Mouse (Mus musculus) ES-E14 (cell line): Measurements from ENCODE around the gene Cdc42. TPM values are rescaled to one million over a fixed set of nuclear protein-coding genes. Genes with fewer than 3 reads are reported as not detected.

ENCODE experiments used
- DNase-seq: peaks from one replicate; pipeline ENCODE4 v3.0.0-alpha.2; 2013; ENCODE audit warnings: low read depth, low spot score
- H3K27ac ChIP-seq: 2 replicates; pipeline ENCODE4 v1.5.1; 2012; ENCODE audit warnings: low read depth, mild to moderate bottlenecking, low read length, moderate library complexity, mixed read lengths; ENCODE audit not compliant: poor library complexity, insufficient read depth, severe bottlenecking
- H3K36me3 ChIP-seq: 2 replicates; pipeline ENCODE4 v1.6.1; 2012; ENCODE audit warnings: mild to moderate bottlenecking, low read length, moderate library complexity, mixed read lengths; ENCODE audit not compliant: control insufficient read depth, poor library complexity, insufficient read depth, severe bottlenecking
- H3K4me1 ChIP-seq, 2 experiments: fragments of 150-350 bp in 1 of 2; sonication (generic) in 1 of 2; 2 replicates each; pipeline ENCODE4 v1.6.1; 2012; ENCODE audit warnings: low read length in 2 of 2, mild to moderate bottlenecking in 1 of 2, mixed read lengths in 1 of 2; ENCODE audit not compliant: control insufficient read depth in 2 of 2, insufficient read depth in 2 of 2, poor library complexity in 1 of 2
- H3K4me3 ChIP-seq, 2 experiments: fragments of 150-350 bp in 1 of 2; sonication (generic) in 1 of 2; 2 replicates each; pipeline ENCODE4 v1.5.1; 2012; ENCODE audit warnings: low read length in 2 of 2, low read depth in 1 of 2, mild to moderate bottlenecking in 1 of 2, mixed read lengths in 1 of 2; ENCODE audit not compliant: insufficient read depth in 1 of 2, poor library complexity in 1 of 2, severe bottlenecking in 1 of 2
- H3K9ac ChIP-seq: 2 replicates; pipeline ENCODE4 v1.6.1; 2012; ENCODE audit warnings: low read depth, mild to moderate bottlenecking, low read length, mixed read lengths; ENCODE audit not compliant: poor library complexity, insufficient read depth, severe bottlenecking
- H3K9me3 ChIP-seq: fragments of 150-350 bp; sonication (generic); 2 replicates; pipeline ENCODE4 v1.6.1; 2012; ENCODE audit warnings: low read depth, mild to moderate bottlenecking, low read length; ENCODE audit not compliant: control insufficient read depth, insufficient read depth
- CHD2 ChIP-seq: IDR thresholded peaks from 2 replicates; pipeline ENCODE4 v1.6.1; 2014; ENCODE audit warnings: mild to moderate bottlenecking, low read depth, low read length, inconsistent platforms
- HCFC1 ChIP-seq: IDR thresholded peaks from 2 replicates; pipeline ENCODE4 v1.6.1; 2012; ENCODE audit warnings: low read length, inconsistent platforms, borderline replicate concordance; ENCODE audit not compliant: insufficient read depth
- MAFK ChIP-seq: IDR thresholded peaks from 2 replicates; pipeline ENCODE4 v1.6.1; 2014; ENCODE audit warnings: mild to moderate bottlenecking, low read depth, low read length, inconsistent platforms; ENCODE audit not compliant: insufficient read depth
- ZC3H11A ChIP-seq: IDR thresholded peaks from 2 replicates; pipeline ENCODE4 v1.6.1; 2012; ENCODE audit warnings: low read depth, mild to moderate bottlenecking, inconsistent platforms, low read length, borderline replicate concordance
- ZNF384 ChIP-seq: IDR thresholded peaks from 2 replicates; pipeline ENCODE4 v1.6.1; 2012; ENCODE audit warnings: low read depth, low read length, inconsistent platforms
- in situ Hi-C, 2 experiments: fragments of 600-800 bp; cut with MboI; formaldehyde crosslinking; loops; one replicate each; pipeline ENCODE4 v1.15.1; 2025; ENCODE audit warnings: low sequenced_read_pairs in 2 of 2, inconsistent platforms in 1 of 2; ENCODE audit not compliant: unreplicated experiment in 2 of 2
- total RNA-seq: library from RNA; depleted of rRNA; stranded (reverse); fragments of 300-350 nt; gene quantifications from 2 replicates; pipeline ENCODE4 v1.2.3, GENCODE M21; 2012

Gene Cdc42
- total RNA-seq, 1 experiment = 189 TPM

DNA sequence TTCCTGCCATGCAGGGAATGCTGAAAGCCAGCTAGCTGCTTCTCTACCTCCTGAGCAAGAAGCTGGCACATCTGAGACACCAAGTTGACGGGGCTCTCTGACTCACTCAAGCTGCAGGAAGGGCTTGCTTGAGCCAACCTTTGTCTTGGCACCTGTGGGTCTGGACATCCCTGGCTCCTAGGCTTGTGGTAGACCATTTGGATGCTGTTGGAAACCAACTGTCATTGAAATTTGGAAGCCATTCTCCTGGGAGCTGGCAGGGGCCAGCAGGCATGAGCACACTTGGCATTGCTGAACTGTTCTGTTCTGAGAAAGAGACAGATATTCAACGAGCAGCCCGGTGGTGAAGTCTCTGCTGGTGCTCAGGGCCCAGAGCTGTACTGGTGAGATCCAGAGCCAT is 67.3 kb downstream of the Cdc42 start:
- TF ChIP-seq ZC3H11A = no peak
- no peak for TF ChIP-seq CHD2
- TF ChIP-seq MAFK = no peak
- TF ChIP-seq ZNF384 = no peak
- TF ChIP-seq HCFC1 = no peak
- Histone ChIP-seq H3K27ac (no peak overlapping the region), H3K4me3 (no peak overlapping the region), H3K36me3 (no peaks in the 10 kb centered on the region), H3K4me1 (no peaks in the 10 kb centered on the region), H3K9ac (no peak overlapping the region), H3K9me3 (no peaks in the 10 kb centered on the region)
- no peak for DNase-seq
- in situ Hi-C loops = loop anchor here in 1 of 2 experiments (25.0 kb wide), 1 partner anchor 203 kb away; no protein-coding TSS in a partner anchor

DNA sequence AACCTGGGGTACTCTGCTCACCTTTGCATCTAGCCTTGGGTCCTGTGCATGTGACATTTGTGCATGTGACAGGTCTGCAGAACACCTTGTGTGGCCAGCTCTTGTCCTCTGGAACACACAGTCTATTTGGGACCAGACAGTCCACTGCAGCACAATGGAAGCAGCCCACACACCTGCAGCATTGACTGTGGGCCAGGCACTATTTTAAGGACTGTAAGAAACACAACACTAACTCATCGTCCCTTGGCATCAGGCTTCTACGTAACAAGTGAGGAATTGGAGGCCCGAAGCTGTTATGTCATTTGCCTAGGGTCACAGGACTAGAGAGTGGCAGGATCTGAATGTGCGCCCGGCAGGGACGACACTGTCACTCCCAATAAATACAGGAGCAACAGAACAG is 67.8 kb downstream of the Cdc42 start:
- Histone ChIP-seq H3K4me3 (no peak overlapping the region), H3K36me3 (no peaks in the 10 kb centered on the region), H3K9ac (no peak overlapping the region), H3K27ac (no peak overlapping the region), H3K9me3 (no peaks in the 10 kb centered on the region), H3K4me1 (no peaks in the 10 kb centered on the region)
- TF ChIP-seq ZC3H11A = no peak
- in situ Hi-C loops = loop anchor here (5.0 to 25.0 kb wide), 2 partner anchors 202 to 212 kb away; no protein-coding TSS in a partner anchor
- DNase-seq = no peak

DNA sequence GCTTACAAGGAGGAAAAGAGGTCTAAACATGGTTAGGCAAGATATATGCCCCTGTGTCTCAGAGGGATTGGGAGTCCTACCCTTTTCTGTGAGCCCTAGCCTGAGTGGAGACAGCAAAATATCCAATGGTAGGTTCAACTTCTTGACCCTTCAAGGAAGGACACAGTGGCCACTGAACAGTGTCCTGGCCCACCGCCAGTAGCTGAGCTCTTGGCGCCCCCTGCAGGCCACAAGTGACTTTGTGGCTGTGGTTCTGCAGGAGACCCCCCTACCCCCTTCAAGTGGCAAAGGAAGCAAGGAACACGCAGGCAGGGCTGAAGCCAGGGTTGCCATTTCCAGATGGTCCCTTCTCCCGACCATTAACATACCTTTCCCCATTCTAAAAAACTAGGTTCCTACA is 69.7 kb downstream of the Cdc42 start:
- no peak for DNase-seq
- Histone ChIP-seq H3K9me3 (no peaks in the 10 kb centered on the region), H3K27ac (no peak overlapping the region), H3K4me1 (peaks cover 0 to 3% of the 10 kb centered on the region in 2 experiments; a peak in 2 of 4 replicates), H3K4me3 (no peak overlapping the region), H3K9ac (no peak overlapping the region), H3K36me3 (no peaks in the 10 kb centered on the region)
- in situ Hi-C loops = loop anchor here (5.0 to 25.0 kb wide), 2 partner anchors 201 to 211 kb away; no protein-coding TSS in a partner anchor
- TF ChIP-seq CHD2 = no peak
- TF ChIP-seq HCFC1 = no peak
- peak; percentile 70; the same call in 1 of the 2 replicates for TF ChIP-seq ZC3H11A
- no peak for TF ChIP-seq MAFK
- no peak for TF ChIP-seq ZNF384

DNA sequence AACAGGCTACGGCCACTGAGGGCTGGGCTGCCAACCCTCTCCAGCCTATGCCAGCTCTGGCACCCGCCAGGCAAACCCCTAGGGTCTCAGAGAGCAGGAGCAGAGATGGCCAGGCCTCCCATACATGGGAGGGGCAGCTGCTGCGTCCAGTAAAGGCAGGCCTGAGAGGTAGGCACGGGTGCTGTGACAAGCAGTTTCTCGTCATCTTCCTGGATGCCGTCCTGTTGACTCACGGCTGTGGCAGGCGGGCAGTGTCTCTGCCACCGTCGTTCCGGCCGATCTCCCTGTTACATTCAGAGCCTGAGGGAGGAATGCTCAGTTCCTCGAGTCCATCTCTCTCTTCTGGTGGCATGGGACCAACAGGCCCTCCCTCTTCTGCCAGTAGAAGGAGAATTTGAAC is 70.3 kb downstream of the Cdc42 start:
- TF ChIP-seq CHD2 = no peak
- no peak for TF ChIP-seq MAFK
- no peak for TF ChIP-seq ZC3H11A
- no peak for TF ChIP-seq HCFC1
- TF ChIP-seq ZNF384 = no peak
- Histone ChIP-seq H3K36me3 (no peaks in the 10 kb centered on the region), H3K9ac (no peak overlapping the region), H3K9me3 (no peaks in the 10 kb centered on the region), H3K4me3 (no peak overlapping the region), H3K27ac (no peak overlapping the region), H3K4me1 (peaks cover 0 to 8% of the 10 kb centered on the region in 2 experiments; a peak in 2 of 4 replicates)
- in situ Hi-C loops = loop anchor here (5.0 to 25.0 kb wide), 2 partner anchors 200 to 210 kb away; no protein-coding TSS in a partner anchor
- DNase-seq = no peak

DNA sequence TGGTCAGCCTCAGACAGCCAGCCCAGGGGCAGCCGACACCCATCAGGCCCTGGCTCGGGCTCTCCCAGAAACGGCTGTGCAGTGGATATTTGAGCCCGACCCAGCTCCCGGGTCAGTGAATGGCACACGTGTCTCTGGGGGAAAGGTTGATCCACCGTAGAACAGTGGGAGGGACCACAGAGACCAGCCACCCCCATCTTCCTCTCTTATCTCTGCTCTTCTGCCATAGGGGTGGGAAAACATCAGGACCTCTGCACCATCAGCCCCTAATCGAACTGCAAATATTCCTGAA is 70.9 kb downstream of the Cdc42 start:
- TF ChIP-seq CHD2 = no peak
- TF ChIP-seq ZNF384 = no peak
- H3K9me3 ChIP-seq = no peaks in the 10 kb centered on the region
- H3K27ac ChIP-seq = no peak overlapping the region
- no peak overlapping the region for H3K9ac ChIP-seq
- DNase-seq = no peak
- peaks cover 0 to 9% of the 10 kb centered on the region in 2 experiments; a peak in 2 of 4 replicates for H3K4me1 ChIP-seq
- H3K36me3 ChIP-seq = no peaks in the 10 kb centered on the region
- in situ Hi-C loops = loop anchor here (5.0 to 25.0 kb wide), 2 partner anchors 199 to 209 kb away; no protein-coding TSS in a partner anchor
- no peak overlapping the region for H3K4me3 ChIP-seq
